In genomic region chr10:60245041-60245440, GRCm38 (mm10) we compare ENCODE assay signal across 8 mouse cellular contexts. TPM values are rescaled to one million over a fixed set of nuclear protein-coding genes. Genes with fewer than 3 reads are reported as not detected.
DNase-seq lines count a peak whose midpoint lies in the region; ATAC-seq and TF ChIP-seq lines count a peak whose summit lies in the region.

No protein-coding gene starts in this region.

- H3K79me2 ChIP-seq in C2C12 (ENCODE audit: control insufficient read depth, insufficient read depth): no peaks in the 10 kb centered on the region

- no peaks in the 10 kb centered on the region for H3K27me3 ChIP-seq in C2C12 (ENCODE audit: control insufficient read depth, insufficient read depth, insufficient read length)
- H3K27me3 ChIP-seq in heart, embryonic 14.5 days (ENCODE audit: control insufficient read depth, insufficient read depth, low read length): no peaks in the 10 kb centered on the region
- H3K27me3 ChIP-seq in liver, embryonic 12.5 days (replicated peaks): no peaks in the 10 kb centered on the region
- no peaks in the 10 kb centered on the region for H3K27me3 ChIP-seq in stomach, embryonic 16.5 days (ENCODE audit: control insufficient read depth, insufficient read depth, low read length)

- H3K4me3 ChIP-seq in C2C12 (ENCODE audit: insufficient read depth, poor library complexity, severe bottlenecking): no peak overlapping the region
- H3K4me3 ChIP-seq in heart, embryonic 14.5 days (ENCODE audit: control insufficient read depth in 1 of 2, insufficient read depth in 1 of 2, low read depth in 1 of 2, low read length in 2 of 2): no peak overlapping the region
- H3K4me3 ChIP-seq in liver, embryonic 12.5 days: no peak overlapping the region
- H3K4me3 ChIP-seq in stomach, embryonic 16.5 days (replicated peaks; ENCODE audit: low read length): no peak overlapping the region

- H3K4me2 ChIP-seq in heart, embryonic 14.5 days (ENCODE audit: low read length): no peak overlapping the region
- H3K4me2 ChIP-seq in liver, embryonic 12.5 days: no peak overlapping the region
- H3K4me2 ChIP-seq in stomach, embryonic 16.5 days (ENCODE audit: low read depth, low read length): no peak overlapping the region

- H3ac ChIP-seq in C2C12 (ENCODE audit: control insufficient read depth, insufficient read length, low read depth): no peak overlapping the region

- no peak overlapping the region for H3K27ac ChIP-seq in heart, embryonic 14.5 days (replicated peaks in 1 of 2; ENCODE audit: control insufficient read depth in 1 of 2, insufficient read depth in 1 of 2, low read depth in 2 of 2, low read length in 2 of 2)
- H3K27ac ChIP-seq in liver, embryonic 12.5 days: no peak overlapping the region
- H3K27ac ChIP-seq in stomach, embryonic 16.5 days (ENCODE audit: low read length): no peak overlapping the region

- no peak overlapping the region for H3K9ac ChIP-seq in heart, embryonic 14.5 days (ENCODE audit: low read length)
- H3K9ac ChIP-seq in liver, embryonic 12.5 days: no peak overlapping the region
- peak overlapping the region; percentile 43; the same call in 1 of the 2 replicates for H3K9ac ChIP-seq in stomach, embryonic 16.5 days (ENCODE audit: low read length)

- 0 out of 2 replicates have a peak, but pooled peaks cover 2% of the 10 kb centered on the region for H3K9me3 ChIP-seq in heart, embryonic 14.5 days (ENCODE audit: control insufficient read depth, low read length)
- H3K9me3 ChIP-seq in liver, embryonic 12.5 days (replicated peaks): no peaks in the 10 kb centered on the region
- peaks cover 8% of the 10 kb centered on the region; the same call in 1 of the 2 replicates for H3K9me3 ChIP-seq in stomach, embryonic 16.5 days (replicated peaks; ENCODE audit: control insufficient read depth, low read length)

- H3K36me3 ChIP-seq in C2C12 (ENCODE audit: control insufficient read depth, insufficient read depth): no peaks in the 10 kb centered on the region
- H3K36me3 ChIP-seq in heart, embryonic 14.5 days (ENCODE audit: control insufficient read depth, insufficient read depth, low read length): no peaks in the 10 kb centered on the region
- no peaks in the 10 kb centered on the region for H3K36me3 ChIP-seq in liver, embryonic 12.5 days
- H3K36me3 ChIP-seq in stomach, embryonic 16.5 days (ENCODE audit: control insufficient read depth, insufficient read depth, low read length): no peaks in the 10 kb centered on the region

- no peaks in the 10 kb centered on the region for H3K79me3 ChIP-seq in C2C12 (ENCODE audit: low read depth)

- DNase-seq in brain, adult 2 months (ENCODE audit: low read depth, low spot score): peak; percentile 93
- peak; percentile 93 for DNase-seq in kidney, postnatal 14 days
- peak; percentile 93 for DNase-seq in neural tube, embryonic 10.5 days (ENCODE audit: extremely low spot score, low spot score)

- WGBS in heart, embryonic 14.5 days: 1% methylated on average over 8 of the region's 8 CpGs
- WGBS in liver, embryonic 12.5 days (ENCODE audit: insufficient replicate concordance): 2% methylated on average over 8 of the region's 8 CpGs
- 4% methylated on average over 8 of the region's 8 CpGs for WGBS in stomach, embryonic 16.5 days

- peak; percentile 91 for ATAC-seq in erythroid progenitor cell, adult 5-6 weeks (replicated peaks; ENCODE audit: low FRiP score, poor library complexity, severe bottlenecking)
- peak; percentile 31; the same call in 1 of the 2 replicates for ATAC-seq in heart, embryonic 14.5 days (ENCODE audit: insufficient number of reproducible peaks, insufficient read depth, low FRiP score, low read depth)
- peak; percentile 35; the same call in 1 of the 2 replicates for ATAC-seq in liver, embryonic 12.5 days
- peak; percentile 75; the same call in 1 of the 2 replicates for ATAC-seq in stomach, embryonic 16.5 days (ENCODE audit: insufficient read depth, low FRiP score)

- no peaks in the 10 kb centered on the region for H3K4me1 ChIP-seq in heart, embryonic 14.5 days (ENCODE audit: control insufficient read depth in 2 of 2, insufficient read depth in 2 of 2, low read length in 2 of 2)
- H3K4me1 ChIP-seq in liver, embryonic 12.5 days: no peaks in the 10 kb centered on the region
- H3K4me1 ChIP-seq in stomach, embryonic 16.5 days (ENCODE audit: control insufficient read depth, insufficient read depth, low read length): no peaks in the 10 kb centered on the region

- peak; percentile 91 for TF ChIP-seq CTCF in C2C12 (IDR thresholded peaks at IDR 0.05; ENCODE audit: control insufficient read depth, insufficient read depth, insufficient read length)

TF ChIP-seq in C2C12, 6 proteins besides CTCF, POLR2A, EP300 and RAD21:
- TF ChIP-seq MYOG (IDR thresholded peaks at IDR 0.05; ENCODE audit: control insufficient read depth, extremely low read depth, insufficient read length) (no peak), FOSL1 (IDR thresholded peaks at IDR 0.05; ENCODE audit: insufficient read depth, low read length, poor library complexity, severe bottlenecking) (no peak), MYOD1 (IDR thresholded peaks at IDR 0.05; ENCODE audit: control insufficient read depth, insufficient read length, low read depth) (no peak), USF1 (IDR thresholded peaks at IDR 0.05; ENCODE audit: low read depth) (peak; percentile 28), MAX (IDR thresholded peaks at IDR 0.05) (peak; percentile 85), CEBPB (IDR thresholded peaks at IDR 0.05; ENCODE audit: low read depth) (no peak)

RNA-seq across cellular contexts. Expression of gene Chst3, which starts 26.0 kb away (rescaled TPM):
- 1.7 TPM for polyA plus RNA-seq in C2C12 (2012; fragmentation: generic; extraction: Trizol)
- 6.7 and 8.6 TPM in 2 replicates for total RNA-seq in erythroid progenitor cell, adult 5-6 weeks (2015; ENCODE audit: low replicate concordance)
- total RNA-seq in erythroid progenitor cell, adult 5-6 weeks (2017; ENCODE audit: low replicate concordance): 2.6 and 3.9 TPM in 2 replicates
- 0.24 and 0.26 TPM in 2 replicates for polyA plus RNA-seq in heart, embryonic 14.5 days (2014; fragmentation: Nextera tagmentation; extraction: Ambion mirVana)
- 0.22 and 0.31 TPM in 2 replicates for polyA plus RNA-seq in liver, embryonic 12.5 days (2016; fragmentation: Nextera tagmentation; extraction: Ambion mirVana)
- polyA plus RNA-seq in stomach, embryonic 16.5 days (2015; fragmentation: Nextera tagmentation; extraction: Ambion mirVana): 2.0 and 2.1 TPM in 2 replicates

RNA-seq across cellular contexts. Expression of gene Psap, which starts 32.4 kb away (rescaled TPM):
- 439 TPM for polyA plus RNA-seq in C2C12 (2012; fragmentation: generic; extraction: Trizol)
- total RNA-seq in erythroid progenitor cell, adult 5-6 weeks (2015; ENCODE audit: low replicate concordance): 293 and 311 TPM in 2 replicates
- 222 and 228 TPM in 2 replicates for total RNA-seq in erythroid progenitor cell, adult 5-6 weeks (2017; ENCODE audit: low replicate concordance)
- polyA plus RNA-seq in heart, embryonic 14.5 days (2014; fragmentation: Nextera tagmentation; extraction: Ambion mirVana): 88.7 and 98.1 TPM in 2 replicates
- polyA plus RNA-seq in liver, embryonic 12.5 days (2016; fragmentation: Nextera tagmentation; extraction: Ambion mirVana): 42.9 and 43.3 TPM in 2 replicates
- 194 and 198 TPM in 2 replicates for polyA plus RNA-seq in stomach, embryonic 16.5 days (2015; fragmentation: Nextera tagmentation; extraction: Ambion mirVana)

Comparison
In these comparisons a context has a peak if more than half of its experiments do, and no peak if none do; other contexts are left out.
1. ATAC-seq: peak in every context shown above with its lines; median percentile 91 in erythroid progenitor cell, adult 5-6 weeks; 75 in stomach, embryonic 16.5 days; 35 in liver, embryonic 12.5 days; 31 in heart, embryonic 14.5 days.